Mouse (Mus musculus) testis, adult 2 months (tissue): Measurements from ENCODE around the gene Npnt. TPM values are rescaled to one million over a fixed set of nuclear protein-coding genes. Genes with fewer than 3 reads are reported as not detected.

ENCODE experiments used
- H3K27ac ChIP-seq: fragments of 200-500 bp; 2 replicates; pipeline ENCODE4 v1.5.1; 2012; ENCODE audit warnings: low read depth, low read length; ENCODE audit not compliant: control insufficient read depth, insufficient read depth
- H3K27me3 ChIP-seq: fragments of 200-500 bp; 2 replicates; pipeline ENCODE4 v1.6.1; 2012; ENCODE audit warnings: mild to moderate bottlenecking, low read length, moderate library complexity; ENCODE audit not compliant: control insufficient read depth, insufficient read depth
- H3K36me3 ChIP-seq: fragments of 200-500 bp; 2 replicates; pipeline ENCODE4 v1.6.1; 2012; ENCODE audit warnings: mild to moderate bottlenecking, low read length; ENCODE audit not compliant: control insufficient read depth, insufficient read depth
- H3K4me1 ChIP-seq: fragments of 200-500 bp; 2 replicates; pipeline ENCODE4 v1.6.1; 2012; ENCODE audit warnings: low read length; ENCODE audit not compliant: control insufficient read depth, insufficient read depth
- H3K4me3 ChIP-seq: fragments of 200-500 bp; 2 replicates; pipeline ENCODE4 v1.5.1; 2012; ENCODE audit warnings: low read depth, mild to moderate bottlenecking, low read length, moderate library complexity, mixed read lengths; ENCODE audit not compliant: control insufficient read depth
- CTCF ChIP-seq: fragments of 200-500 bp; IDR thresholded peaks from 2 replicates; pipeline ENCODE4 v1.5.1; 2012; ENCODE audit warnings: low read depth, mild to moderate bottlenecking, inconsistent platforms, low read length, moderate library complexity; ENCODE audit not compliant: control insufficient read depth, insufficient read depth, insufficient replicate concordance
- POLR2A ChIP-seq: fragments of 200-500 bp; IDR thresholded peaks from 2 replicates; pipeline ENCODE4 v1.6.1; 2012; ENCODE audit warnings: low read depth, mild to moderate bottlenecking, inconsistent platforms, low read length, moderate library complexity; ENCODE audit not compliant: control insufficient read depth
- polyA plus RNA-seq: library from polyadenylated mRNA; depleted of rRNA; stranded (reverse); fragments of >200 nt; gene quantifications from 2 replicates; pipeline ENCODE4 v1.2.3, GENCODE M21; 2012

The Npnt gene
- polyA plus RNA-seq, 1 experiment, result 1.7 TPM

- H3K27ac ChIP-seq, result no peak overlapping the region
Measured at GRCm38 (mm10) chr3:132979781-132980461, 29.8 kb upstream of the Npnt start.

DNA sequence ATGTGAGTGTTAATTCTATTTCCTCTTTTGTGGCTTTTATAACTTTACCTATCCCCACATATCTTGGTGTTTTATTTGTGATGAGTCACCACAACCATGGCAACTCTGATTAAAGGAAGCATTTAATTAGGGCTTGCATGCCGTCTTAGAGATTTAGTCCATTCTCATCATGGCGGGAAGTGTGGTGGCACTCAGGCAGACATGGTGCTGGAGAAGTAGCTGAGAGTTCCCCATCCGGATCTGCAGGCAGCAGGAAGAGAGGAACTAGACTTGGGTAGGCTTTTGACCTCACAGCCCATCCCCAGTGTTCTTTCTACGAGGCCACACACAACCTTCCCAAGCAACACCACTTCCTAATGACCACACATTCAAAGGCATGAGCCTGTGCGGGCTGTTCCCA lies 16.2 kb upstream of the Npnt start:
- H3K27ac ChIP-seq, result no peak overlapping the region
- H3K36me3 ChIP-seq, result no peaks in the 10 kb centered on the region
- H3K4me3 ChIP-seq, result no peak overlapping the region
- H3K27me3 ChIP-seq, result no peaks in the 10 kb centered on the region
- TF ChIP-seq CTCF (no peak), POLR2A (no peak)
- no peaks in the 10 kb centered on the region for H3K4me1 ChIP-seq

More at GRCm38 (mm10) chr3:132979781-132980461, 29.8 kb upstream of the Npnt start:
- H3K4me3 ChIP-seq, result no peak overlapping the region
- H3K27me3 ChIP-seq, result no peaks in the 10 kb centered on the region
- no peaks in the 10 kb centered on the region for H3K36me3 ChIP-seq
- H3K4me1 ChIP-seq, result no peaks in the 10 kb centered on the region; the same call in 1 of the 2 replicates
- peak; percentile 15; the same call in 1 of the 2 replicates for TF ChIP-seq CTCF
- TF ChIP-seq POLR2A, result no peak

- Histone ChIP-seq H3K36me3 (no peaks in the 10 kb centered on the region), H3K4me1 (no peaks in the 10 kb centered on the region), H3K27me3 (no peaks in the 10 kb centered on the region), H3K4me3 (no peak overlapping the region), H3K27ac (no peak overlapping the region)
- TF ChIP-seq POLR2A (no peak), CTCF (no peak)
Measured at GRCm38 (mm10) chr3:132964715-132965507, 14.8 kb upstream of the Npnt start.

DNA sequence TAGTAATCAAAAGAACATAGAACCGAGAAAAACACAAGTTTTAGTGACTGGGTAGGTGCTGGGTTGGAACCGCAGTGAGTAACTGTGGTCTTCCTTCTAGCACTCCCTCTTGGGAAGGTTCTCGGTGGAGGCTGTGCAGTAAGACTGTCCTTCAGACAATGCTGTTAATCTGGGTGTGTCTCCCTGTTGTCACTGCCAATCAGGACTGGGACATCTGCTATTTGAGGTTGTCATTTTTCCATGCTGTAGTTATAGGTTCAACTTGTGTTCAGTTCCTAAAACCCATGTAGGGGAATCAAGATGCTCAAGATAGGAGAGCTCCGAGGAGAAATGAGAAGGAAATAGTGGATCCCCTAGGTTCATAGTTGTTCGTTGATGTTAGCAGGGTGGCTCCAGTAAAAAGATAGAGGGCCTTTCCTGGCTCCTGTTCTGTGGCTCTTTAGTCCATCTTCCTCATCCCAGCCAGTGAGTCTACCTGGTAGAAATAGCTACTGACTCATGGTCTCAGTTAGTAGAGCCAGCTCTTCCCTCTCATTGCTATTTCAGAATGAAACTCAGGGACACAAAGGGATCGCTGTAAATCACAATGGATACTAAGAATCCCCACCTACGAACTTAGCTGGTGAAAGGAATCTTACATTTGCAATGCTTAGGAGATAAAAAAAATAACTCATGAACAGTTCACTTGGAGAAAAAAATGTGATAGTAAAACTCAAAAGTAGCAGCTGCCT lies 12.7 kb upstream of the Npnt start:
- H3K27ac ChIP-seq, result no peak overlapping the region
- H3K4me1 ChIP-seq, result peaks cover 3% of the 10 kb centered on the region
- no peak overlapping the region for H3K4me3 ChIP-seq
- TF ChIP-seq CTCF (no peak), POLR2A (no peak)
- H3K36me3 ChIP-seq, result no peaks in the 10 kb centered on the region
- no peaks in the 10 kb centered on the region for H3K27me3 ChIP-seq

- Histone ChIP-seq H3K4me1 (peaks cover 5% of the 10 kb centered on the region; the same call in 1 of the 2 replicates), H3K27me3 (no peaks in the 10 kb centered on the region), H3K4me3 (peak overlapping the region; percentile 23), H3K36me3 (no peaks in the 10 kb centered on the region), H3K27ac (no peak overlapping the region)
- TF ChIP-seq CTCF (no peak), POLR2A (no peak)
Measured at GRCm38 (mm10) chr3:132950529-132950880, 414 bp upstream of the Npnt start.

DNA sequence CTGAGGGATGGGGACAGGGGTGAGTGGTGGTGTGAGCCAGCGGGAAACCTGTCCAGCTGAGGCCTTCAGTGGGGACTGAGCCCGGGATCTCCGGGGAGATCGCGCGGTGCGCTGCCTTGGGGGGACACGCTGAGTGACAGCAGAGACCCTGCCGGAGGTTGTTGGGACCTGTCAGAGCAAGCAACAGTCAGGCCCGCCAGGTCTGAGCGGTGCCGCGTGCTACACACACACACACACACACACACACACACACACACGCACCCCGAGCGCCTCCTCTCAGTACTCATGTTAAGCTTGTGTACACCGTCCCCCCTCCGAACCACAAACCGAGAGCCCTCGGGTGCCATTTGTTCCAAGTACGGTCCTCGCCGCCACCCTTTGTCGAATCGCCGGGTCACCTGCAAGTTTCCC lies 706 bp downstream of the Npnt start:
- no peak overlapping the region for H3K27ac ChIP-seq
- no peaks in the 10 kb centered on the region for H3K36me3 ChIP-seq
- peak overlapping the region; percentile 52 for H3K4me3 ChIP-seq
- TF ChIP-seq POLR2A (no peak), CTCF (no peak)
- H3K27me3 ChIP-seq, result no peaks in the 10 kb centered on the region
- peaks cover 5% of the 10 kb centered on the region; the same call in 1 of the 2 replicates for H3K4me1 ChIP-seq

DNA sequence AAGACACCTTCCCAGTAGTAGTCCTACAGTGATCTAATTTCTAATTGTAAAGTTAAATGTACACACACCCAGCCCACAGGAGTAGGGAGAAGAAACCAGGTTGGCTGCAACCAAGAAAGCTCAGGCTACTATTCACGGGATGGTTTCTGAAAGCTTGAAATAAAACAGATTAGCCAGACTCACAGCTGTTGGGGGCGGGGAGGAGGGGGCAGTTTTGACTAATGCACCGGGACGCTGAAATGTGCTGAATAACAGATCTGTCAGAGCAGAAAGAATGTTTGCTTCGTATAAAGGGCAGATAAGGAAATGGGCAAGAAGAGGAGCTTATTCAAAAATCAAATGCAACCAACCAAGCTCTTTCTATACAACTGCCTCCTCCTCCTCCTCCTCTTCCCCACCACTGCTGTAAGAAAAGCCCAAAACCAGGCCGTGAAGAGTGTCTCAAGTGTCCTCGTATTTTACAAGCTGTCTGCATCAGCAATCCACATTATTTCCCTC lies 1.7 kb downstream of the Npnt start:
- no peak overlapping the region for H3K27ac ChIP-seq

More for the DNA sequence above, 1.7 kb downstream of the Npnt start:
- H3K36me3 ChIP-seq, result no peaks in the 10 kb centered on the region
- TF ChIP-seq CTCF (no peak), POLR2A (no peak)
- H3K4me3 ChIP-seq, result no peak overlapping the region
- H3K27me3 ChIP-seq, result no peaks in the 10 kb centered on the region
- peaks cover 5% of the 10 kb centered on the region; the same call in 1 of the 2 replicates for H3K4me1 ChIP-seq
